Mouse (Mus musculus) embryonic fibroblast, embryonic 13.5 days (primary cell): Measurements from ENCODE around the gene Rab36.

Experiments used
- CTCF ChIP-seq: IDR thresholded peaks from 2 replicates; pipeline ENCODE4 v1.5.1; 2011; ENCODE audit warnings: mild to moderate bottlenecking, control low read depth, low read length, moderate library complexity, borderline replicate concordance; ENCODE audit not compliant: insufficient read depth
- POLR2A ChIP-seq: IDR thresholded peaks from 2 replicates; pipeline ENCODE4 v1.6.1; 2011; ENCODE audit warnings: low read depth, mild to moderate bottlenecking, control low read depth, low read length, moderate library complexity

GRCm38 (mm10) chr10:75062621-75063020, 25.8 kb downstream of the Rab36 start:
- no peak for TF ChIP-seq CTCF
- no peak for TF ChIP-seq POLR2A
